Mouse (Mus musculus) MEL (cell line): ENCODE measurements around the gene Sh3rf3. TPM values are rescaled to one million over a fixed set of nuclear protein-coding genes. Genes with fewer than 3 reads are reported as not detected.

Experiments
- DNase-seq: peaks from one replicate; pipeline ENCODE4 v3.0.0; 2011; ENCODE audit warnings: low read depth, low spot score
- H3K27ac ChIP-seq: 2 replicates; pipeline ENCODE4 v1.5.1; 2012; ENCODE audit warnings: low read depth, mild to moderate bottlenecking, control low read depth, low read length, moderate library complexity; ENCODE audit not compliant: control insufficient read depth
- H3K27me3 ChIP-seq, 2 experiments: fragments of 150-350 bp in 1 of 2; sonication (generic) in 1 of 2; 2 replicates each; pipeline ENCODE4 v1.6.1; 2012; ENCODE audit warnings: low read length in 2 of 2, mild to moderate bottlenecking in 2 of 2, improper control_type of control experiment in 1 of 2, moderate library complexity in 1 of 2; ENCODE audit not compliant: insufficient read depth in 2 of 2, control insufficient read depth in 1 of 2
- H3K36me3 ChIP-seq, 2 experiments: 2 replicates each; pipeline ENCODE4 v1.6.1; 2012 to 2014; ENCODE audit warnings: low read length in 2 of 2, improper control_type of control experiment in 1 of 2, inconsistent platforms in 1 of 2, mild to moderate bottlenecking in 1 of 2; ENCODE audit not compliant: insufficient read depth in 2 of 2, control insufficient read depth in 1 of 2
- H3K4me1 ChIP-seq, 2 experiments: fragments of 150-350 bp in 1 of 2; sonication (generic) in 1 of 2; 2 replicates each; pipeline ENCODE4 v1.6.1; 2012; ENCODE audit warnings: low read length in 2 of 2, improper control_type of control experiment in 1 of 2, mild to moderate bottlenecking in 1 of 2; ENCODE audit not compliant: insufficient read depth in 2 of 2, control insufficient read depth in 1 of 2
- H3K4me3 ChIP-seq, 2 experiments: fragments of 150-350 bp in 1 of 2; sonication (generic) in 1 of 2; 2 replicates each; pipeline ENCODE4 v1.5.1; 2012; ENCODE audit warnings: low read depth in 2 of 2, low read length in 2 of 2, mild to moderate bottlenecking in 2 of 2, moderate library complexity in 2 of 2, control low read depth in 1 of 2, improper control_type of control experiment in 1 of 2; ENCODE audit not compliant: control insufficient read depth in 1 of 2, insufficient read depth in 1 of 2
- H3K79me2 ChIP-seq: 2 replicates; pipeline ENCODE4 v1.6.1; 2012; ENCODE audit warnings: mild to moderate bottlenecking, low read length, moderate library complexity; ENCODE audit not compliant: control insufficient read depth, poor library complexity, insufficient read depth
- H3K9ac ChIP-seq: 2 replicates; pipeline ENCODE4 v1.6.1; 2012; ENCODE audit warnings: low read depth, mild to moderate bottlenecking, control low read depth, low read length, moderate library complexity; ENCODE audit not compliant: control insufficient read depth, poor library complexity, severe bottlenecking
- H3K9me3 ChIP-seq: fragments of 150-350 bp; sonication (generic); replicated peaks from 2 replicates; pipeline ENCODE4 v1.6.1; 2012; ENCODE audit warnings: mild to moderate bottlenecking, low read length, improper control_type of control experiment, moderate library complexity; ENCODE audit not compliant: insufficient read depth
- BHLHE40 ChIP-seq: IDR thresholded peaks from 2 replicates; pipeline ENCODE4 v1.6.1; 2012; ENCODE audit warnings: low read depth, mild to moderate bottlenecking, inconsistent platforms, low read length, improper control_type of control experiment, borderline replicate concordance
- CHD1 ChIP-seq: IDR thresholded peaks from 2 replicates; pipeline ENCODE4 v1.6.1; 2012; ENCODE audit warnings: low read depth, mild to moderate bottlenecking, inconsistent platforms, low read length, improper control_type of control experiment
- CTCF ChIP-seq, 3 experiments: IDR thresholded peaks in 2 of 3; conservative IDR thresholded peaks in 1 of 3; 2 replicates each; pipeline ENCODE4 v1.5.1; 2011 to 2012; ENCODE audit warnings: low read length in 3 of 3, low read depth in 2 of 3, mild to moderate bottlenecking in 2 of 3, improper control_type of control experiment in 1 of 3, inconsistent platforms in 1 of 3, mixed read lengths in 1 of 3, moderate library complexity in 1 of 3; ENCODE audit not compliant: control insufficient read depth in 1 of 3, insufficient read depth in 1 of 3, poor library complexity in 1 of 3, severe bottlenecking in 1 of 3
- ELF1 ChIP-seq: IDR thresholded peaks from 2 replicates; pipeline ENCODE4 v1.6.1; 2014; ENCODE audit warnings: low read depth, mild to moderate bottlenecking, inconsistent platforms, low read length, improper control_type of control experiment, moderate library complexity
- EP300 ChIP-seq, 2 experiments: IDR thresholded peaks; 2 replicates each; pipeline ENCODE4 v1.6.1; 2011; ENCODE audit warnings: improper control_type of control experiment in 2 of 2, low read length in 2 of 2, low read depth in 1 of 2, mild to moderate bottlenecking in 1 of 2
- ETS1 ChIP-seq: IDR thresholded peaks from 2 replicates; pipeline ENCODE4 v1.6.1; 2012; ENCODE audit warnings: low read depth, mild to moderate bottlenecking, inconsistent platforms, low read length, improper control_type of control experiment, moderate library complexity
- GABPA ChIP-seq: IDR thresholded peaks from 2 replicates; pipeline ENCODE4 v1.6.1; 2012; ENCODE audit warnings: low read depth, mild to moderate bottlenecking, inconsistent platforms, low read length, improper control_type of control experiment, moderate library complexity
- GATA1 ChIP-seq: IDR thresholded peaks from 2 replicates; pipeline ENCODE4 v1.6.1; 2011; ENCODE audit warnings: low read depth, low read length, improper control_type of control experiment
- JUND ChIP-seq: IDR thresholded peaks from 2 replicates; pipeline ENCODE4 v1.6.1; 2011; ENCODE audit warnings: low read depth, mild to moderate bottlenecking, improper control_type of control experiment, low read length
- KAT2A ChIP-seq: conservative IDR thresholded peaks from 2 replicates; pipeline ENCODE4 v1.6.1; 2012; ENCODE audit warnings: low read depth, low read length, improper control_type of control experiment, inconsistent platforms
- MAFK ChIP-seq: IDR thresholded peaks from 2 replicates; pipeline ENCODE4 v1.6.1; 2011; ENCODE audit warnings: low read depth, mild to moderate bottlenecking, low read length, improper control_type of control experiment, borderline replicate concordance
- MEF2A ChIP-seq: IDR thresholded peaks from 2 replicates; pipeline ENCODE4 v1.6.1; 2014; ENCODE audit warnings: low read depth, mild to moderate bottlenecking, inconsistent platforms, low read length, improper control_type of control experiment; ENCODE audit not compliant: poor library complexity, insufficient replicate concordance, severe bottlenecking; ENCODE audit errors: extremely low read depth
- MXI1 ChIP-seq: IDR thresholded peaks from 2 replicates; pipeline ENCODE4 v1.6.1; 2011; ENCODE audit warnings: mild to moderate bottlenecking, low read depth, low read length, improper control_type of control experiment
- MYC ChIP-seq: IDR thresholded peaks from 2 replicates; pipeline ENCODE4 v1.6.1; 2011; ENCODE audit warnings: low read depth, mild to moderate bottlenecking, low read length, improper control_type of control experiment, moderate library complexity
- NELFE ChIP-seq: IDR thresholded peaks from 2 replicates; pipeline ENCODE4 v1.6.1; 2011; ENCODE audit warnings: low read depth, low read length, improper control_type of control experiment
- NRF1 ChIP-seq: IDR thresholded peaks from 2 replicates; pipeline ENCODE4 v1.6.1; 2014; ENCODE audit warnings: low read depth, mild to moderate bottlenecking, inconsistent platforms, low read length, improper control_type of control experiment, moderate library complexity; ENCODE audit not compliant: poor library complexity, insufficient read depth, severe bottlenecking
- POLR2A ChIP-seq, 2 experiments: IDR thresholded peaks; 2 replicates each; pipeline ENCODE4 v1.6.1; 2011 to 2012; ENCODE audit warnings: low read length in 2 of 2, mild to moderate bottlenecking in 2 of 2, control low read depth in 1 of 2, improper control_type of control experiment in 1 of 2, low read depth in 1 of 2, moderate library complexity in 1 of 2; ENCODE audit not compliant: control insufficient read depth in 1 of 2, insufficient read depth in 1 of 2, poor library complexity in 1 of 2
- POLR2AphosphoS5 ChIP-seq: IDR thresholded peaks from 2 replicates; pipeline ENCODE4 v1.6.1; 2012; ENCODE audit warnings: low read depth, borderline replicate concordance, mild to moderate bottlenecking, inconsistent platforms, low read length, moderate library complexity, mixed read lengths
- RCOR1 ChIP-seq: IDR thresholded peaks from 2 replicates; pipeline ENCODE4 v1.6.1; 2012; ENCODE audit warnings: low read depth, mild to moderate bottlenecking, inconsistent platforms, low read length, improper control_type of control experiment
- SIN3A ChIP-seq: IDR thresholded peaks from 2 replicates; pipeline ENCODE4 v1.6.1; 2012; ENCODE audit warnings: low read length, improper control_type of control experiment, inconsistent platforms
- TBP ChIP-seq: IDR thresholded peaks from 2 replicates; pipeline ENCODE4 v1.8.0; 2011; ENCODE audit warnings: low read depth, low read length, improper control_type of control experiment
- TCF12 ChIP-seq: IDR thresholded peaks from 2 replicates; pipeline ENCODE4 v1.6.1; 2014; ENCODE audit warnings: low read depth, mild to moderate bottlenecking, inconsistent platforms, low read length, improper control_type of control experiment, moderate library complexity
- USF1 ChIP-seq: IDR thresholded peaks from 2 replicates; pipeline ENCODE4 v1.6.1; 2014; ENCODE audit warnings: low read depth, mild to moderate bottlenecking, inconsistent platforms, low read length, improper control_type of control experiment, moderate library complexity
- USF2 ChIP-seq, 2 experiments: IDR thresholded peaks; 2 replicates each; pipeline ENCODE4 v1.6.1; 2011 to 2012; ENCODE audit warnings: improper control_type of control experiment in 2 of 2, low read length in 2 of 2, borderline replicate concordance in 1 of 2, inconsistent platforms in 1 of 2, low read depth in 1 of 2, mild to moderate bottlenecking in 1 of 2; ENCODE audit not compliant: insufficient read depth in 1 of 2
- ZKSCAN1 ChIP-seq: IDR thresholded peaks from 2 replicates; pipeline ENCODE4 v1.6.1; 2012; ENCODE audit warnings: low read depth, mild to moderate bottlenecking, inconsistent platforms, low read length, improper control_type of control experiment, moderate library complexity
- polyA plus RNA-seq, 2 experiments: library from polyadenylated mRNA; stranded (reverse) in 1 of 2; unstranded in 1 of 2; fragments of >175 nt in 1 of 2; fragments of >200 nt in 1 of 2; gene quantifications; 2 replicates each; pipeline versions ENCODE4 v1.2.1 to v1.2.4; 2012; ENCODE audit warnings: low replicate concordance in 2 of 2, low read depth in 1 of 2; ENCODE audit not compliant: insufficient read length in 2 of 2, insufficient read depth in 1 of 2, missing spikeins in 1 of 2
- total RNA-seq: library from RNA; depleted of rRNA; stranded (reverse); fragments of 300-350 nt; gene quantifications from 2 replicates; pipeline ENCODE4 v1.2.3, GENCODE M21; 2012

The Sh3rf3 gene
- total and polyA plus RNA-seq, 3 experiments, result not detected

DNA sequence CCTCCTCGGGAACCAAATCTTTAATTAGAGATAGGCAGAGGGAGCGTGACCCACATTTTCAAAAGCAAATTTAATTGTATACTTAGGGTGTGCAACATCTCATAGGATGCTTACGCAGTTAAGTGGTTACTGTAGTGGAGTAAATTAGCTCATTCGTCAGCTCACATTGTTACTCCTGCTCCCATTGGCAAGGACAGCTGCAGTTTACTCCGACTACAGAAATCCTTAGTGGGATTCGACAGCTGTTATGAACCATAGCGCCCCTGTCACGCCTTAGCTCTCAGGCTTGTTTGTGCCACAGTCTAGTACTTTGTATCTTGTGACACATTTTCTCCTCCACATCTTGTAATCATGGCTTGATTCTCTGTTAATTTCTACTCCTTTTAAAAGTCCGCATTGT lies 200.5 kb downstream of the Sh3rf3 start:
- Histone ChIP-seq H3K79me2 (no peaks in the 10 kb centered on the region), H3K9me3 (no peaks in the 10 kb centered on the region), H3K4me1 (no peaks in the 10 kb centered on the region), H3K36me3 (no peaks in the 10 kb centered on the region), H3K9ac (no peak overlapping the region), H3K27me3 (no peaks in the 10 kb centered on the region), H3K27ac (no peak overlapping the region), H3K4me3 (no peak overlapping the region)
- DNase-seq, result no peak
- TF ChIP-seq RCOR1, result no peak
- no peak for TF ChIP-seq ELF1
- no peak for TF ChIP-seq MEF2A
- no peak for TF ChIP-seq MAFK
- TF ChIP-seq POLR2AphosphoS5, result no peak
- TF ChIP-seq KAT2A, result no peak
- TF ChIP-seq CHD1, result no peak
- TF ChIP-seq TBP, result no peak
- TF ChIP-seq GABPA, result no peak
- TF ChIP-seq CTCF (IDR thresholded peaks at IDR 0.05 in 2 of 3, conservative IDR thresholded peaks at IDR 0.05 in 1 of 3; ENCODE audit: control insufficient read depth in 1 of 3, insufficient read depth in 1 of 3, low read depth in 2 of 3, low read length in 3 of 3, poor library complexity in 1 of 3, severe bottlenecking in 1 of 3), result no peak
- no peak for TF ChIP-seq NRF1
- no peak for TF ChIP-seq TCF12
- no peak for TF ChIP-seq EP300 (IDR thresholded peaks at IDR 0.05; ENCODE audit: low read depth in 1 of 2, low read length in 2 of 2)
- no peak for TF ChIP-seq ZKSCAN1
- TF ChIP-seq USF2 (IDR thresholded peaks at IDR 0.05; ENCODE audit: borderline replicate concordance in 1 of 2, insufficient read depth in 1 of 2, low read depth in 1 of 2, low read length in 2 of 2), result no peak
- TF ChIP-seq NELFE, result no peak
- TF ChIP-seq JUND, result no peak
- TF ChIP-seq USF1, result no peak
- TF ChIP-seq BHLHE40, result no peak

GRCm38 (mm10) chr10:59019302-59019973 lies 206.3 kb downstream of the Sh3rf3 start:
- Histone ChIP-seq H3K4me3 (no peak overlapping the region), H3K9me3 (no peaks in the 10 kb centered on the region), H3K9ac (no peak overlapping the region), H3K27ac (no peak overlapping the region), H3K36me3 (no peaks in the 10 kb centered on the region), H3K27me3 (no peaks in the 10 kb centered on the region)
- no peak for DNase-seq
- TF ChIP-seq POLR2A (IDR thresholded peaks at IDR 0.05; ENCODE audit: control insufficient read depth in 1 of 2, insufficient read depth in 1 of 2, low read depth in 1 of 2, low read length in 2 of 2, poor library complexity in 1 of 2) (no peak), USF2 (IDR thresholded peaks at IDR 0.05; ENCODE audit: borderline replicate concordance in 1 of 2, insufficient read depth in 1 of 2, low read depth in 1 of 2, low read length in 2 of 2) (no peak), ELF1 (no peak), NRF1 (no peak), ZKSCAN1 (no peak), ETS1 (no peak), GABPA (no peak), MYC (no peak), MXI1 (no peak), POLR2AphosphoS5 (no peak), GATA1 (no peak), SIN3A (no peak), TBP (no peak)
- TF ChIP-seq, all 39 proteins: peak for 0
- H3K4me1 ChIP-seq, result no peaks in the 10 kb centered on the region
- no peaks in the 10 kb centered on the region for H3K79me2 ChIP-seq
